Mouse (Mus musculus): ENCODE measurements around the gene Muc13. TPM values are rescaled to one million over a fixed set of nuclear protein-coding genes. Genes with fewer than 3 reads are reported as not detected.

Muc13 gene
- total RNA-seq, 2 experiments from 2014 or later = 41.4 to 76.8 TPM

DNA sequence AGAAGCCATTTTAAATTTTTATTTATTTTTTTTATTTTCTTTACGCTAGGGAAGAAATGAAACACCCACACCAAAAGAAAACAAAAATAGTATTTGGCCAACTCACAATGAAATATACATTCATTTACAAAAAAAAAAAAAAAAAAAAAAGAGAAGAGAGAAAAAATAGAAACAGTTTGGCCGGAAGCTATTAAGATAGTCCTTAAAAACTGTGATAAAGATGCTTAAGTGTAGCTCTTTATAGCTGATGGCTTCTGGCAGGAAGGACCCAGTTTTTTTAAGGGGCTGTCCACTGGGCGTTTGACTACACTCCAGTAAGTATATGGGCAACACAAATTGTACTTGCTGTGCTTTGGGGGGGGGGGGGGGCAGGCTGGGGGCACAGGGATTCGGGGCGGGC lies 65.5 kb downstream of the Muc13 start:
- ATAC-seq (replicated peaks; ENCODE audit: poor library complexity) = no peak

GRCm38 (mm10) chr16:33859988-33860700 lies 66.3 kb downstream of the Muc13 start:
- peak; percentile 83 for ATAC-seq (replicated peaks; ENCODE audit: poor library complexity)

- ATAC-seq (replicated peaks; ENCODE audit: poor library complexity) = no peak
Observed at GRCm38 (mm10) chr16:33862406-33862805, 68.6 kb downstream of the Muc13 start.

GRCm38 (mm10) chr16:33863208-33863751 lies 69.4 kb downstream of the Muc13 start:
- ATAC-seq (replicated peaks; ENCODE audit: poor library complexity) = no peak

Other genes with a start within 250 kb of the Muc13 start
- 23.8 and 43.2 TPM in 2 replicates for gene Heg1, start 109.7 kb upstream of the Muc13 start, total RNA-seq (2015)
- gene Heg1, start 109.7 kb upstream of the Muc13 start, total RNA-seq (2017) = 26.6 and 36.4 TPM in 2 replicates
- gene Itgb5, start 35.6 kb downstream of the Muc13 start, total RNA-seq (2015) = 4.4 and 8.1 TPM in 2 replicates
- 5.5 and 8.5 TPM in 2 replicates for gene Itgb5, start 35.6 kb downstream of the Muc13 start, total RNA-seq (2017)
- 61.6 and 61.9 TPM in 2 replicates for gene Umps, start 173.0 kb downstream of the Muc13 start, total RNA-seq (2015)
- 111 and 113 TPM in 2 replicates for gene Umps, start 173.0 kb downstream of the Muc13 start, total RNA-seq (2017)

All from megakaryocyte progenitor cell, adult 5-6 weeks (primary cell).